Mouse (Mus musculus): ENCODE measurements around the gene Fam89b. TPM values are rescaled to one million over a fixed set of nuclear protein-coding genes. Genes with fewer than 3 reads are reported as not detected.
A peak's percentile ranks its signal among the peaks of the same experiment; 100 is the strongest.

Gene Fam89b
- polyA plus RNA-seq, 1 experiment = 256 TPM

GRCm38 (mm10) chr19:5692086-5692912 is 37.2 kb downstream of the Fam89b start:
- no peaks in the 10 kb centered on the region for H3K27me3 ChIP-seq (ENCODE audit: control insufficient read depth, insufficient read depth, low read length)
- peaks cover under 1% of the 10 kb centered on the region; the same call in 1 of the 2 replicates for H3K36me3 ChIP-seq (ENCODE audit: control insufficient read depth, insufficient read depth, low read length)
- H3K4me1 ChIP-seq (ENCODE audit: control insufficient read depth, insufficient read depth, low read length) = peaks cover 38% of the 10 kb centered on the region
- H3K4me3 ChIP-seq (ENCODE audit: control insufficient read depth, low read depth, low read length) = no peak overlapping the region
- no peak overlapping the region for H3K27ac ChIP-seq (ENCODE audit: control insufficient read depth, insufficient read depth, low read depth, low read length)
- TF ChIP-seq POLR2A (IDR thresholded peaks at IDR 0.05; ENCODE audit: control insufficient read depth, low read depth, low read length) (no peak), CTCF (IDR thresholded peaks at IDR 0.05; ENCODE audit: control insufficient read depth, insufficient read depth, insufficient replicate concordance, low read depth, low read length) (no peak)

GRCm38 (mm10) chr19:5691601-5692000 is 37.9 kb downstream of the Fam89b start:
- Histone ChIP-seq H3K4me1 (ENCODE audit: control insufficient read depth, insufficient read depth, low read length) (peaks cover 36% of the 10 kb centered on the region), H3K27ac (ENCODE audit: control insufficient read depth, insufficient read depth, low read depth, low read length) (no peak overlapping the region), H3K36me3 (ENCODE audit: control insufficient read depth, insufficient read depth, low read length) (no peaks in the 10 kb centered on the region), H3K27me3 (ENCODE audit: control insufficient read depth, insufficient read depth, low read length) (no peaks in the 10 kb centered on the region), H3K4me3 (ENCODE audit: control insufficient read depth, low read depth, low read length) (no peak overlapping the region)
- TF ChIP-seq POLR2A (IDR thresholded peaks at IDR 0.05; ENCODE audit: control insufficient read depth, low read depth, low read length) = no peak
- no peak for TF ChIP-seq CTCF (IDR thresholded peaks at IDR 0.05; ENCODE audit: control insufficient read depth, insufficient read depth, insufficient replicate concordance, low read depth, low read length)

GRCm38 (mm10) chr19:5690343-5690735 is 39.1 kb downstream of the Fam89b start:
- Histone ChIP-seq H3K27ac (ENCODE audit: control insufficient read depth, insufficient read depth, low read depth, low read length) (no peak overlapping the region), H3K4me1 (ENCODE audit: control insufficient read depth, insufficient read depth, low read length) (peaks cover 24% of the 10 kb centered on the region)

GRCm38 (mm10) chr19:5689565-5690342 is 39.7 kb downstream of the Fam89b start:
- Histone ChIP-seq H3K4me3 (ENCODE audit: control insufficient read depth, low read depth, low read length) (peak overlapping the region; percentile 92), H3K27ac (ENCODE audit: control insufficient read depth, insufficient read depth, low read depth, low read length) (peak overlapping the region; percentile 85), H3K27me3 (ENCODE audit: control insufficient read depth, insufficient read depth, low read length) (no peaks in the 10 kb centered on the region), H3K4me1 (ENCODE audit: control insufficient read depth, insufficient read depth, low read length) (peaks cover 19% of the 10 kb centered on the region), H3K36me3 (ENCODE audit: control insufficient read depth, insufficient read depth, low read length) (no peaks in the 10 kb centered on the region; the same call in 1 of the 2 replicates)
- TF ChIP-seq CTCF (IDR thresholded peaks at IDR 0.05; ENCODE audit: control insufficient read depth, insufficient read depth, insufficient replicate concordance, low read depth, low read length) (no peak), POLR2A (IDR thresholded peaks at IDR 0.05; ENCODE audit: control insufficient read depth, low read depth, low read length) (peak; percentile 26; the same call in 1 of the 2 replicates)

More at GRCm38 (mm10) chr19:5690343-5690735, 39.1 kb downstream of the Fam89b start:
- no peak for TF ChIP-seq CTCF (IDR thresholded peaks at IDR 0.05; ENCODE audit: control insufficient read depth, insufficient read depth, insufficient replicate concordance, low read depth, low read length)
- no peak for TF ChIP-seq POLR2A (IDR thresholded peaks at IDR 0.05; ENCODE audit: control insufficient read depth, low read depth, low read length)
- H3K27me3 ChIP-seq (ENCODE audit: control insufficient read depth, insufficient read depth, low read length) = no peaks in the 10 kb centered on the region
- H3K4me3 ChIP-seq (ENCODE audit: control insufficient read depth, low read depth, low read length) = peak overlapping the region; percentile 92
- no peaks in the 10 kb centered on the region; the same call in 1 of the 2 replicates for H3K36me3 ChIP-seq (ENCODE audit: control insufficient read depth, insufficient read depth, low read length)

- H3K4me3 ChIP-seq (ENCODE audit: control insufficient read depth, low read depth, low read length) = peak overlapping the region; percentile 92
- peaks cover 19% of the 10 kb centered on the region for H3K4me1 ChIP-seq (ENCODE audit: control insufficient read depth, insufficient read depth, low read length)
- H3K27me3 ChIP-seq (ENCODE audit: control insufficient read depth, insufficient read depth, low read length) = no peaks in the 10 kb centered on the region
- no peak for TF ChIP-seq POLR2A (IDR thresholded peaks at IDR 0.05; ENCODE audit: control insufficient read depth, low read depth, low read length)
- no peak for TF ChIP-seq CTCF (IDR thresholded peaks at IDR 0.05; ENCODE audit: control insufficient read depth, insufficient read depth, insufficient replicate concordance, low read depth, low read length)
- no peaks in the 10 kb centered on the region; the same call in 1 of the 2 replicates for H3K36me3 ChIP-seq (ENCODE audit: control insufficient read depth, insufficient read depth, low read length)
- peak overlapping the region; percentile 85 for H3K27ac ChIP-seq (ENCODE audit: control insufficient read depth, insufficient read depth, low read depth, low read length)
Observed at GRCm38 (mm10) chr19:5689088-5689428, 40.4 kb downstream of the Fam89b start.

- peak within 1 kb of the TSS; percentile 85 for H3K27ac ChIP-seq (ENCODE audit: control insufficient read depth, insufficient read depth, low read depth, low read length)
- H3K4me1 ChIP-seq (ENCODE audit: control insufficient read depth, insufficient read depth, low read length) = peaks cover 19% of the 10 kb centered on the region
- H3K36me3 ChIP-seq (ENCODE audit: control insufficient read depth, insufficient read depth, low read length) = no peaks in the 10 kb centered on the region; the same call in 1 of the 2 replicates
- H3K27me3 ChIP-seq (ENCODE audit: control insufficient read depth, insufficient read depth, low read length) = no peaks in the 10 kb centered on the region
- peak within 1 kb of the TSS; percentile 92 for H3K4me3 ChIP-seq (ENCODE audit: control insufficient read depth, low read depth, low read length)
- peak; percentile 59 for TF ChIP-seq POLR2A (IDR thresholded peaks at IDR 0.05; ENCODE audit: control insufficient read depth, low read depth, low read length)
- TF ChIP-seq CTCF (IDR thresholded peaks at IDR 0.05; ENCODE audit: control insufficient read depth, insufficient read depth, insufficient replicate concordance, low read depth, low read length) = no peak
Observed at GRCm38 (mm10) chr19:5688200-5689087, 41.0 kb downstream of the Fam89b start, which contains the start of the genes Map3k11 and Pcnx3. TSS of gene Map3k11 (plus strand) at chr19:5688742. TSS of gene Pcnx3 (minus strand) at chr19:5688908.
